Mouse (Mus musculus) stomach, postnatal 0 days (tissue): ENCODE data around the gene Bcl3. TPM values are rescaled to one million over a fixed set of nuclear protein-coding genes. Genes with fewer than 3 reads are reported as not detected.

ENCODE experiments used
- ATAC-seq: fragments of 200-750 bp; cut with Nextera tagmentation; 2 replicates; pipeline ENCODE4 v1.8.0; 2017; ENCODE audit not compliant: low FRiP score, low TSS enrichment
- DNase-seq: peaks from one replicate; pipeline ENCODE4 v3.0.0-alpha.2; 2016; ENCODE audit warnings: low spot score
- H3K27ac ChIP-seq: fragments of 300-500 bp; sonication (generic); replicated peaks from 2 replicates; pipeline ENCODE4 v1.5.1; 2014; ENCODE audit warnings: mild to moderate bottlenecking, control low read depth
- H3K27me3 ChIP-seq: fragments of 300-500 bp; sonication (generic); 2 replicates; pipeline ENCODE4 v1.6.1; 2014; ENCODE audit warnings: low read length; ENCODE audit not compliant: control insufficient read depth, insufficient read depth
- H3K36me3 ChIP-seq: fragments of 300-500 bp; sonication (generic); 2 replicates; pipeline ENCODE4 v1.6.1; 2014; ENCODE audit warnings: low read length, mixed read lengths; ENCODE audit not compliant: control insufficient read depth, insufficient read depth
- H3K4me1 ChIP-seq: fragments of 300-500 bp; sonication (generic); replicated peaks from 2 replicates; pipeline ENCODE4 v1.6.1; 2014; ENCODE audit warnings: antibody characterized with exemption; ENCODE audit not compliant: control insufficient read depth, insufficient read depth
- H3K4me2 ChIP-seq: fragments of 300-500 bp; sonication (generic); replicated peaks from 2 replicates; pipeline ENCODE4 v1.6.1; 2014; ENCODE audit warnings: low read depth, mild to moderate bottlenecking, control low read depth, moderate library complexity
- H3K4me3 ChIP-seq: fragments of 300-500 bp; sonication (generic); 2 replicates; pipeline ENCODE4 v1.5.1; 2014; ENCODE audit warnings: low read depth, low read length, control low read depth
- H3K9ac ChIP-seq: fragments of 300-500 bp; sonication (generic); 2 replicates; pipeline ENCODE4 v1.6.1; 2014; ENCODE audit warnings: mild to moderate bottlenecking, low read length, control low read depth, mixed read lengths
- H3K9me3 ChIP-seq: fragments of 300-500 bp; sonication (generic); 2 replicates; pipeline ENCODE4 v1.6.1; 2016; ENCODE audit warnings: low read length; ENCODE audit not compliant: control insufficient read depth
- CTCF ChIP-seq: IDR thresholded peaks from 2 replicates; pipeline ENCODE4 v1.5.1; 2016; ENCODE audit warnings: antibody characterized with exemption, low read depth, mild to moderate bottlenecking, moderate library complexity
- EP300 ChIP-seq: optimal IDR thresholded peaks from 2 replicates; pipeline ENCODE3; 2016; ENCODE audit warnings: antibody characterized with exemption
- WGBS: fragments of 180-500 bp; shearing (Covaris S2); extraction: QIAGEN DNeasy Blood & Tissue Kit; methylation state at CpG from one replicate; pipeline ENCODE4 v1.1.7; 2014; 5-methylcytosine and 5-hydroxymethylcytosine counted together
- polyA plus RNA-seq: library from polyadenylated mRNA; unstranded; fragments of >200 nt; fragmentation: Nextera tagmentation; extraction: Ambion mirVana; gene quantifications from 2 replicates; pipeline ENCODE4 v1.2.1, GENCODE M21; 2015

Bcl3 gene
- polyA plus RNA-seq, 1 experiment from 2014 or later: 9.1 TPM

DNA sequence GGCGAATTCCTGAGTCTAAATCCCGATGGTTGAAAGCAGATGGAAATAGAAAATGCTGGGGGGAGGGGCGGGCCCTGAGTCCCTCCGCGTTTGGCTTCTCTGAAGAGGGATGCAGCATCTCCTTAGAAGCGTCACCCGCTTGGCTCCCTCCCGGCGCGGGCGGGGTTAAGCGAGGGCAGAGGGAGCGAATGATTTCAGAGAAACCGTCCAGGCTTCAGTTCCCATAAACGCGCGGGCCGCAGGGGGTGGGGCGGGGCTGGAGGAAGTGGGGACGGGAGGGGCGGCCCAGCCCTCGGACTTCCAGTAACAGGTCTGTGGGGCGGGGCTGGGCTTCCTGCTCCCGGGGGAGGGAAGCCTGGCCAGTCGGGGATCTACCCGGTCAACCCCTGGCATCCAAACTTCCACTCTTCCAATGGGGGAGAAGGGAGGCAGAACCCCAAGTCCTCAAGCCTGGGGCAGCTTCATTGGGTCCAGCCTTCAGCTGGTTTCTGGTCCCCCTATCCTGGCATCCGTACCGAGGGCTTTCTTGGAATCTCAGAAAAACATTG lies 6.3 kb downstream of the Bcl3 start:
- Histone ChIP-seq H3K27ac (peak overlapping the region; percentile 90), H3K4me1 (peaks cover 9% of the 10 kb centered on the region), H3K4me2 (peak overlapping the region; percentile 59), H3K9ac (peak overlapping the region; percentile 54), H3K27me3 (no peaks in the 10 kb centered on the region), H3K36me3 (no peaks in the 10 kb centered on the region), H3K9me3 (no peaks in the 10 kb centered on the region), H3K4me3 (peak overlapping the region; percentile 40)
- no peak for TF ChIP-seq CTCF
- TF ChIP-seq EP300: no peak
- peak; percentile 83 for ATAC-seq
- DNase-seq: peak; percentile 96
- whole genome bisulfite sequencing: under 1% methylated on average over 25 of the region's 28 CpGs

DNA sequence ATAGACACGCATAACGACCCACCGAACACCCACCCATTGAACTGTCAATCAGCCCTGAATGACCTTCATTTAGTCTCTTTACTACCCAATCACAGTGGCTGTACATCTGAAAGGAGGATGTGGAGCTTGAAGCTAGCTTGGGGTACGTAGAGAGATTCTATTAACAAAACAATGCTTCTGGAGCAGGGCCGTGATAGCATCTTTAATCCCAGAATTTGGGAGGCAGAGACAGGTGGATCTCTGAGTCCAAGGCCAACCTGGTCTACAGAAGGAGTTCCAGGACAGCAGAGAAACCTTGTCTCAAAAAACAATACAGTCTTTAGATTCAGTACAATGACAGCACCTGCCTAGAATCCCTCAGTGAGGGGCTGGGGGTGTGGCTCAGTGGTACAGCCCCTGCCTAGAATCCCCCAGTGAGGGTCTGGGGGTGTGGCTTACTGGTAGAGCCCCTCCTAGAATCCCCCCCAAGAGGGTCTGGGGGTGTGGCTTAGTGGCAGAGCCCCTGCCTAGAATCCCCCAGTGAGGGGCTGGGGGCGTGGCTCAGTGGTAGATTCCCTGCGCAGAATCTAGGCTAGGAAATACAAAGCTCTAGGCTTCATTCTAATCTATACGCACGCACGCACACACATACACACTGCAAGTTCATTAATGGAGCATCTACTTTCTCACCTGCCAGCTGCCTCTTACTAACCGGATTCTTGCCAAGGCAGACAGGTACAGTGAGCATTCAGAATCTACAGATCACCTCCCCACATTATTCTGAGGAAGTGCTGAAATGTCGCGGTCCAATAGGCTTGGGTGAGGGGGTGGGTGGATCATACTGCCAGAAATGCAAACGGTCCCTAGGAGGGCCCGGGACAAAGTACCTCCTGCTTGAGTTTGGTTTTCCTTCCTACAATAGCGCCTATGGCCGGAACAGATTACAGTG lies 7.0 kb downstream of the Bcl3 start:
- no peak for DNase-seq
- H3K27me3 ChIP-seq: no peaks in the 10 kb centered on the region
- no peak for TF ChIP-seq EP300
- TF ChIP-seq CTCF: no peak
- ATAC-seq: peak; percentile 8; the same call in 1 of the 2 replicates
- peak overlapping the region; percentile 59 for H3K4me2 ChIP-seq
- peaks cover 9% of the 10 kb centered on the region for H3K4me1 ChIP-seq
- no peaks in the 10 kb centered on the region for H3K9me3 ChIP-seq
- 33% methylated on average over 17 of the region's 17 CpGs for WGBS
- peak overlapping the region; percentile 90 for H3K27ac ChIP-seq
- peak overlapping the region; percentile 54 for H3K9ac ChIP-seq
- H3K4me3 ChIP-seq: peak overlapping the region; percentile 40
- H3K36me3 ChIP-seq: no peaks in the 10 kb centered on the region

DNA sequence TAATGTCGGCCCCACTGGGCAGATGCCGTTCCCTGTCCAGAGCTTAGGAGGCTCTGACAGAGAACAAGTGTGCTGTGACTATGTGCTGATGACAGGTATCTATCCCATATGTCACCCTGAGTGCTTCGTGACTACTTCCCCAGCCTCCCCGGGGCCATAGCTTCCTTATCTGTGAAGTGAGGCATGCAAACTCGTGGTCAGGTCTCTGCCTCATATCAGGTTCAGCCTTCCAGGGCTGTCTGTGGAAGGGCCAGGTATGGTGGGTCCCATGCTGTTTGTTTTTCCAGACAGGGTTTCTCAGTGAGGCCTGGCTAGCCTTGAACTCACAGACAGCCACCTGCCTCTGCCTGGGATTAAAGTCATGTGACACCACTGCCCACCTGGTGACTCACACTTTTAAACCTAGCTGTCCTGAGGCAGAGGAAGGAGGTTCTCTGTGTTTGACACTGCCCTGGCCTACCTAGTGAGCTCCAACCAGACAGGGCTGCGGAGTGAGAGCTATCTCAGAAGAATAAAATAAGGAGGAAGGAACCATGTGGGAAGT lies 8.9 kb downstream of the Bcl3 start:
- H3K27me3 ChIP-seq: no peaks in the 10 kb centered on the region
- H3K9me3 ChIP-seq: no peaks in the 10 kb centered on the region
- no peak overlapping the region for H3K9ac ChIP-seq
- peaks cover 9% of the 10 kb centered on the region for H3K4me1 ChIP-seq
- DNase-seq: no peak
- H3K36me3 ChIP-seq: 0 out of 2 replicates have a peak, but pooled peaks cover 2% of the 10 kb centered on the region
- WGBS: 73% methylated on average over 6 of the region's 6 CpGs
- H3K4me3 ChIP-seq: no peak overlapping the region
- TF ChIP-seq CTCF: no peak
- TF ChIP-seq EP300: no peak
- no peak for ATAC-seq
- no peak overlapping the region for H3K27ac ChIP-seq
- H3K4me2 ChIP-seq: no peak overlapping the region

DNA sequence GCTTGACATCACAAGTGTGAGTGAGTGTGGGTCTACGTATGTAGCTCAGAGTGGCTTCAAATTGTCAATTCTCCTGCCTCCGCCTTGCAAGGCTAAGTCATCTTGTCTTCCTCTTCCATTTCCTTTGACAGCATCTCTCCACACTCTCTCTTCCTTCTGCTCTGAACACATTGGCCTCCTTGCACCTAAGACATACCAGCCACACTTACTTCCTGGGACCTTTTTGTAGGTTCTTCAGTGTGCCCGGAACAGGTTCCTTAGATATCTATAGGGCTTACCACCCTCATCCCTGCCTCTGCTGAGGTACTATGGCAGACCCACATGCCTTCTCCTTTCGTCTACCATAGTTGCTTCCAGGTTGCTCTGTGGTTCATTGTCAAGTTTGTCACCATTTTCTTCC lies 9.4 kb downstream of the Bcl3 start:
- Histone ChIP-seq H3K27ac (no peak overlapping the region), H3K9me3 (no peaks in the 10 kb centered on the region), H3K9ac (no peak overlapping the region), H3K4me1 (peaks cover 9% of the 10 kb centered on the region), H3K4me3 (no peak overlapping the region), H3K36me3 (0 out of 2 replicates have a peak, but pooled peaks cover 4% of the 10 kb centered on the region), H3K4me2 (no peak overlapping the region), H3K27me3 (no peaks in the 10 kb centered on the region)
- no peak for TF ChIP-seq EP300
- TF ChIP-seq CTCF: no peak
- ATAC-seq (no peak), DNase-seq (no peak)
- WGBS: 93% methylated on average over 4 of the region's 4 CpGs

DNA sequence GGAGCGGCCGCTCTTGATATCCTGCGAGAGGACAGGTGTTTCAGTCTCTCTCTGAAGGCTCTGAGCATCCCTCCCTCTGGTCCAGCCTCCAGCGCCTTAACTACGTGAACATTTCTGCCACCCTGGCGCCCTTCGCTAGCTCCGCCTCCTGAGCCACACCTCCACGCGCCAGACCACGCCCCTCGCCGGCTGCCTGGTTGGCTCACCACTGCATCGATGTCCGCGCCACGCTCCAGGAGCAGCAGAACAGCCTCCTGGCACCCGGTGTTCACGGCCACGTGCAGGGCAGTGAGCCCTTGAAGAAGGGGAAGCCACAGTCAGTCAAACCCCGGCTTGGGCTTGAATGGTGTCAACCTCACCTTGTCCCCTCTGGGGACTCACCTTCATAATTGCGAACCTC lies 11.5 kb downstream of the Bcl3 start:
- DNase-seq (peak; percentile 81), ATAC-seq (peak; percentile 66)
- Histone ChIP-seq H3K4me1 (no peaks in the 10 kb centered on the region), H3K4me2 (peak overlapping the region; percentile 17; the same call in 1 of the 2 replicates), H3K36me3 (0 out of 2 replicates have a peak, but pooled peaks cover 4% of the 10 kb centered on the region), H3K4me3 (0 out of 2 replicates have a peak overlapping the region, but pooled peaks have one; percentile 10), H3K27me3 (no peaks in the 10 kb centered on the region), H3K9me3 (no peaks in the 10 kb centered on the region), H3K9ac (no peak overlapping the region; the same call in 1 of the 2 replicates), H3K27ac (no peak overlapping the region)
- no peak for TF ChIP-seq CTCF
- no peak for TF ChIP-seq EP300
- 15% methylated on average over 21 of the region's 22 CpGs for WGBS
